Mouse (Mus musculus) lung, adult 2 months (tissue): ENCODE measurements around the gene Zfp493. TPM values are rescaled to one million over a fixed set of nuclear protein-coding genes. Genes with fewer than 3 reads are reported as not detected.
"Not testable (repeated sequence)": the region's sequence is repeated elsewhere in the genome, so short reads cannot be mapped to it uniquely, and the experiment has no call there.

Source experiments
- DNase-seq: peaks from one replicate; pipeline ENCODE4 v3.0.0; 2022
- H3K4me1 ChIP-seq: fragments of 200-500 bp; 2 replicates; pipeline ENCODE4 v1.6.1; 2011; ENCODE audit warnings: low read length; ENCODE audit not compliant: control insufficient read depth, insufficient read depth
- H3K4me3 ChIP-seq: fragments of 200-500 bp; replicated peaks from 2 replicates; pipeline ENCODE3; 2011; ENCODE audit warnings: low read depth, mild to moderate bottlenecking, control low read depth, low read length; ENCODE audit errors: extremely low read depth
- CTCF ChIP-seq: fragments of 200-500 bp; IDR thresholded peaks from 2 replicates; pipeline ENCODE4 v1.5.1; 2011; ENCODE audit warnings: mild to moderate bottlenecking, low read length, control low read depth; ENCODE audit not compliant: insufficient read depth
- POLR2A ChIP-seq: fragments of 200-500 bp; IDR thresholded peaks from 2 replicates; pipeline ENCODE4 v1.6.1; 2011; ENCODE audit warnings: low read depth, mild to moderate bottlenecking, control low read depth, low read length, borderline replicate concordance; ENCODE audit errors: extremely low read depth
- WGBS: fragments of 180-500 bp; shearing (Covaris S2); methylation state at CpG from one replicate; pipeline ENCODE4 v1.1.7; 2018; 5-methylcytosine and 5-hydroxymethylcytosine counted together
- polyA plus RNA-seq: library from polyadenylated mRNA; depleted of rRNA; stranded (reverse); fragments of >200 nt; gene quantifications from 2 replicates; pipeline ENCODE4 v1.2.3, GENCODE M21; 2012; rRNA removed

Gene Zfp493
- polyA plus RNA-seq, 1 experiment = 1.2 TPM

DNA sequence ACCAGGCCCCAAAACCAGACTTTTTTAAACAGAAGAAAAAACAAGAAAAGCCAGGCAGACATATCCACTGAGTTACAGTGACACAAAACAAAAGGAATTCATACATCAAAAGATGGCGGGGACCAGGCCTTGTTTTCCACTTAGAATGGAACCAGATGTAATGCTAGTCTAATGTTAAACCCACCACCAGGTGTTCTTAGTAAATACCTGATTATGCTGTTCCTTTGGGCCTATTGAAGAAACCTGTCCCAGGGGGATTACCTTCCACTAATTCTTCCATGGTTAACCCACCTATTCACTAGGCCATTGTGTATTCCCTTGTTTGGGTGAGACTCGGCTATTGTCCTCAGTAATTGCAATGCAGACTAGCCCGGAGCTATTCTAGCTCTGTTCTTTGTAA is 19.1 kb downstream of the Zfp493 start:
- WGBS = 93% methylated on average over 3 of the region's 3 CpGs
- Histone ChIP-seq H3K4me1 (no peaks in the 10 kb centered on the region), H3K4me3 (no peak overlapping the region)
- no peak for TF ChIP-seq POLR2A
- TF ChIP-seq CTCF = no peak
- no peak for DNase-seq

DNA sequence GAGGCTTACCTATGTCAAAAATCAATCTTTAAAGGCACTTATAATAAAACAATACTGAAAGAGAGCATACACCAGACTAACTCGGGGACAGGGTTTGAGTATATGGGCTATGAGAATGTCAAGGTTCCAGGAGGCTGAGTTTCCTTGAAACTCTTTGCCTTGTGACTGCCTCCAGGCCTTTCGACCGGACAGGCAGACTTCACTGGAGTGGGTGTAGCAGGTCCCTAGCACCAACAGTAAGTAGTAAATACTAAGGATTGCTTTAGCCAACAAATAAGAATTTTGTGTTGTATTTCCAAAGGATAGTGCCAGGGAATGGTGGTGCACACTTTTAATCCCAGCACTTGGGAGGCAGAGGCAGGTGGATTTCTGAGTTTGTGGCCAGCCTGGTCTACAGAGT is 19.7 kb downstream of the Zfp493 start:
- 83% methylated on average over 3 of the region's 3 CpGs for WGBS
- H3K4me1 ChIP-seq, DNase-seq, H3K4me3 ChIP-seq: not testable (repeated sequence)

DNA sequence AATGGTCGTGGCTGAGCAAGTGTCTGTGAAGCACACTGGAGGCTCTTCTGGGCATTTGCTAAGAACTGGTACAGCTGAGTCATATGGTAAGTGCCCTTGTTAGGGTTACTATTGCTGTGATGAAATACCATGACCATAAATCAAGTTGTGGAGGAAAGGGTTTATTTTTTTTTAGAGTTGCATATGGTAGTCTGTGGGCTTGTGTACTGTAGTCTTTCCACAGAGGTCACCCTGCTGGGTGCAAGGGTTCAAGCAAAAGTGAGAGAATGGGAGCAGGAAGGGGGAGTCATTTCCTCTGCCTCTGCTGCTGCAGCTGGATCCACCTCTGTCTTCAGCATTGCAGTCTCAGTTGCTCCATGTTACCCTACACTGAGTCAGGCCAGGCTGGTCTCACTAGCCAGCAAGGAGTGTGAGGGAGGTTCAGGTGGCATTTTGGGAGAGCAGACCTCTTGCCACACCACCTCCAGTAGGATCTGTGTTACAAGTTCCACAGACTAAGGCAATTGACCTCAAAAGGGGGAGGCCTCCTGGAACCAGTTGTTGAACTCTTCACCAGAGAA is 32.2 kb downstream of the Zfp493 start:
- Histone ChIP-seq H3K4me1 (peaks cover 3% of the 10 kb centered on the region), H3K4me3 (no peak overlapping the region)
- 37% methylated on average over 1 of the region's 1 CpGs for WGBS
- no peak for DNase-seq
- TF ChIP-seq POLR2A (no peak), CTCF (no peak)

DNA sequence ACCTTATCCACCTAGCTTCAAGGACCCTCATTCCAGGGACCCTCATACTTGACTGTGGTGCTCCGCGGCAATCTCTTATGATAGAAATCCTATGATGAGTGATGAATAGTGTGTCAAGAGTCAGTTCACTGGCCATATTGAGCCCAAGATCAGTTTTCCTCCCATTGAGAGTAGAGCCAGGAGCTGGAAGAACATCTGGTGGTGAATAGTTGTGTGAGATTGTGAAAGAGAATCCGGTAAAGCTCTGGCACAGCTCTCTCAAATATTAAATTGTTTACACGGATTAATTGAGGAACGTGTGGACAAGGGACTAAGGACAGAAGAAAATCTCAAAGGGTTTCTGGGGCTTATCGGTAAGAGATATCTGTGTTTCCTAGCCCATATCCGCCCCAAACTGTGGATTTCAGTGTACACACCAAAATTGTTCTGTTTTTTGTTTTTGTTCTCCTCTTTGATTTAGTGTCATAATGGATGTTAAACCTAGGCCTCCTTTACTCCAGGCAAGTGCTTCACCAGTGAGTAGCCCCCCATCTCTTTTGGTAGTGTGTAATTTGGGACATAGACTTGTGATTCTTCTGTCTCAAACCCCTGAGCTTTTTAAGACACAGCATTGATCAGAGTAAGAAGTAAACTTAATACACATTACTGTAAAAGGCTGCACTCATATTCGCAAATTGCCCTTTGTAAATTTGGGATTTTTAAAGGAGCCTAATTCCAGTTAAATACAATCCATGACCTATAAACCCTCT is 33.6 kb downstream of the Zfp493 start:
- 71% methylated on average over 8 of the region's 8 CpGs for WGBS
- no peak for DNase-seq
- Histone ChIP-seq H3K4me1 (peaks cover 3% of the 10 kb centered on the region), H3K4me3 (no peak overlapping the region)
- no peak for TF ChIP-seq CTCF
- no peak for TF ChIP-seq POLR2A

DNA sequence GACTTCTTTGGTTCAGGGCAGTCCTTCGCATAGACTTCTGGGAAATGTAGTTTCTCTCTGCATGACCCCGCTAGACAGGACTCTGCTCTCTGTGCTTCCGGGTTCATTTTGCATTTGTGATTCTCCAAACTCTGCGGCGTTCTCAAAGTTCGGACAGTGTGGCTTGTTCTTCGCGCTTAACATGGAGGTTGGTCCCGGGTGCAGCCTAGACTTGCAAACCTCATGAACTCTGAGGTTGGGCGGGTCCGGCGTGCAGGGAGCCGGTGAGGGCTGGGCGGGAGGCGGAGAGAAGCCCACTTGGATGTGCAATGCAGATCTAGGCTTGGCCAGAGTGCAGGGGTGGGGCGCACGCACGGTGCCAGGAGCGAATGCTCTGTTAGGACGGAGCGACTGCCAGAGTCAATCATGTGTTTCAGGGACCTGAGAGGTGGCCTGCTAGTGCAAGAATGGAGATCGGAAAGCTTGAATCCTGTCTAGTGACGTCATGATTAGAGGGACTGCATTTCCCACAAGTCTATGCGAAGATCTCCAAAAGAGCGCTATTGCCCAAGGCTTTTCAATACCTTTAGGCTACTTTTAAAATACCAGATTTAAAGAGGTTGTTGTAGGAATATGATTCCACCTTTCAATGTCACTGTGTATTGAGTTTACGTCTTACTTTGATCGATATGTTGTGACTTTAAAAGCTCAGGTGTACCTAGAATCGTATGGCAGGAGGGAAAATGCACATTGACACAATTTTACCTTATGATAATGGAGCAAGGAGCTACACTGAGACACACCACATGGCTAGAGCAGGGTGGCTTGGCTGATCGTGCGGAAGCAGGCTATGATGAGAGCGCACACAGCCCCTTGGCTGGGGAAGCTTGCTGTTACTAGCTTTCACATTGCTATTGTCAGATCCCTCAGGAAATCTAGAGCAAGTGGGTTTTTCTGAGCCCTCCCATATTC is 34.5 kb downstream of the Zfp493 start, which contains the start of gene Zfp273:
Zfp273 (plus strand) TSS at position 31 of the 951 bp plus-strand sequence.
- 3% methylated on average over 31 of the region's 31 CpGs for WGBS
- Histone ChIP-seq H3K4me1 (peaks cover 3% of the 10 kb centered on the region), H3K4me3 (peak within 1 kb of the TSS; percentile 100)
- no peak for TF ChIP-seq CTCF
- TF ChIP-seq POLR2A = peak; percentile 35; the same call in 1 of the 2 replicates
- DNase-seq = peak; percentile 86

DNA sequence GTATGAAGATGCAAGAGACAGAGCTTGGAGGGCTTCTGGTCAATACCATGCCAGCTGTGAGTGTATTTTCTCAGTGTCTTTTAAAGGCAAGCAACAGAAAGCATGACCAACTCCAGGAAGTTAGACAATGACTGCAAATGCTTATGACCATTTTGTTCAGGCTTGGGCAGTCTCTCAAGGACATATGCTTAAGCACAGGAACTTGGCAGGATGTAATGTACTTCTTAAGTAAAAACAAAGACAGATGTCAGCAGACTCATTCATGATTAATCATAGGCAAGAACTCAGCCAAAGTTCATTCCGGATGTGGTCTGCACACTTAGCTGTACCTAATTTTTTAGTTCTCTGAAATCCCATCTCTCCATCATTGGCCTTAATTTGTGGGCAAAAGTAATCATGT is 39.1 kb downstream of the Zfp493 start:
- H3K4me3 ChIP-seq = no peak overlapping the region
- WGBS = 39% methylated on average over 1 of the region's 1 CpGs
- no peak for DNase-seq
- peaks cover 3% of the 10 kb centered on the region for H3K4me1 ChIP-seq
- TF ChIP-seq POLR2A (no peak), CTCF (no peak)

DNA sequence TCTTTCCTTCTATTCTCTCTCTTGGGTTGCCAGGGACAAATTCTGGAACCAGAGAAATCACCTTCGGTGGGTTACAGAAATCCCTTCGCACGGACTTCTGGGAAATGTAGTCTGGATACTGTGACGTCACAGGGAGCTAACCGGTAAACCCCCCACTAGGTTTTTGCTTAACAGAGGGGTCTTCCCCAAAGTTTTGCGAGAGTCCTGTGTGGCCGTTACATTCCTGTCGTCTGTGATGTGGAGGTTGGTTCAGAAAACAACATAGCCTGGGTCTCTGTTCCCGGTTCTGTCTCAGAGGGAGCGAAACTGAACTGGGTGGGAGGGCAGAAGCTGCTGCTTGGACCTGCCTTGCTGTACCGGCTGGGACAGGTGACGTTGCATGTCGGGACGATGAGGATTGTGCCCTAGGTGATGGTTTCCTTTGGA is 51.4 kb downstream of the Zfp493 start, which contains the start of gene Gm10037:
Gm10037 (plus strand) TSS at position 196 of the 426 bp plus-strand sequence.
- peak; percentile 69 for DNase-seq
- TF ChIP-seq CTCF = no peak
- Histone ChIP-seq H3K4me3 (peak within 1 kb of the TSS; percentile 87), H3K4me1 (no peaks in the 10 kb centered on the region)
- WGBS = 4% methylated on average over 14 of the region's 14 CpGs

DNA sequence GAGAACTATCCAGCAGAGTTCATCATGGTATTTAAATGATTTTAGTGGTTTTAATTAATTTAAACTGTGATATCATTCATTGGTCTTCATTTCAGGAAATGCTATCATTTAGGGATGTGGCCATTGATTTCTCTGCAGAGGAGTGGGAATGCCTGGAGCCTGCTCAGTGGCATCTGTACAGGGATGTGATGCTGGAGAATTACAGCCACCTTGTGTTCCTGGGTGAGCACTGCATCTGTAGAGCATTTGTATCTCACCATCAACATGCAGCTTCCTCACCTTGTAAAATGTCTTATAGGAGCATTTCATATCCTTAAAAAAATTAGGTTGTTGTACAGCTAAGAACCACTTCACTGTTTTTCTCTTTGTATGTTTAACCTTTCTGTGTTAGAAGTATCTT is 53.6 kb downstream of the Zfp493 start:
- H3K4me1 ChIP-seq, H3K4me3 ChIP-seq, DNase-seq: not testable (repeated sequence)

Other genes starting within 250 kb of the Zfp493 start
- 3.0 and 4.5 TPM in 2 replicates for gene Zfp748, start 225.9 kb upstream of the Zfp493 start, polyA plus RNA-seq
- gene Zfp729b, start 170.0 kb upstream of the Zfp493 start, polyA plus RNA-seq = 0.40 and 0.63 TPM in 2 replicates
- 0.34 and 0.45 TPM in 2 replicates for gene Gm49345, start 141.9 kb upstream of the Zfp493 start, polyA plus RNA-seq
- 0.68 and 1.0 TPM in 2 replicates for gene Zfp729a, start 141.9 kb upstream of the Zfp493 start, polyA plus RNA-seq
- 3.3 and 4.9 TPM in 2 replicates for gene Zfp738, start 92.6 kb upstream of the Zfp493 start, polyA plus RNA-seq
- gene Zfp65, start 50.5 kb upstream of the Zfp493 start, polyA plus RNA-seq = 0.75 and 0.84 TPM in 2 replicates
- gene Zfp85, start 24.5 kb upstream of the Zfp493 start, polyA plus RNA-seq = 0.50 and 1.0 TPM in 2 replicates
- gene Zfp273, start 34.0 kb downstream of the Zfp493 start, polyA plus RNA-seq = 0.31 and 0.72 TPM in 2 replicates
- gene Gm10037, start 51.4 kb downstream of the Zfp493 start, polyA plus RNA-seq = 0.27 and 0.82 TPM in 2 replicates
- gene BC048507, start 83.6 kb downstream of the Zfp493 start, polyA plus RNA-seq = not detected in 2 replicates